Mouse (Mus musculus) E14TG2a.4 (cell line): ENCODE data around the gene Ipo5.
A peak's percentile ranks its signal among the peaks of the same experiment; 100 is the strongest.

Source experiments
- H3K27me3 ChIP-seq: 2 replicates; pipeline ENCODE4 v1.6.1; 2014; ENCODE audit warnings: low read length, control low read depth; ENCODE audit not compliant: insufficient read depth
- H3K36me3 ChIP-seq: 2 replicates; pipeline ENCODE4 v1.6.1; 2014; ENCODE audit warnings: low read length, control low read depth; ENCODE audit not compliant: insufficient read depth
- H3K4me1 ChIP-seq: replicated peaks from 2 replicates; pipeline ENCODE4 v1.6.1; 2014; ENCODE audit warnings: low read depth, low read length, control low read depth
- H3K4me3 ChIP-seq: replicated peaks from 2 replicates; pipeline ENCODE4 v1.5.1; 2014; ENCODE audit warnings: mild to moderate bottlenecking, low read length
- H3K9me3 ChIP-seq: 2 replicates; pipeline ENCODE4 v1.6.1; 2014; ENCODE audit warnings: low read length, control low read depth
- CTCF ChIP-seq: conservative IDR thresholded peaks from 2 replicates; pipeline ENCODE4 v1.5.1; 2014; ENCODE audit warnings: low read length
- NANOG ChIP-seq: IDR thresholded peaks from 2 replicates; pipeline ENCODE4 v1.6.1; 2014; ENCODE audit warnings: borderline replicate concordance, low read length, mixed read lengths
- POU5F1 ChIP-seq: IDR thresholded peaks from 2 replicates; pipeline ENCODE4 v1.6.1; 2014; ENCODE audit warnings: low read length, borderline replicate concordance

The Ipo5 gene

GRCm38 (mm10) chr14:120910733-120911324 is at the start of gene Ipo5:
Gene Ipo5, plus strand, starts transcription at chr14:120911224.
- H3K9me3 ChIP-seq = no peaks in the 10 kb centered on the region
- TF ChIP-seq POU5F1 (no peak), CTCF (no peak), NANOG (no peak)

GRCm38 (mm10) chr14:120863205-120863604 is 47.8 kb upstream of the Ipo5 start:
- Histone ChIP-seq H3K27me3 (no peaks in the 10 kb centered on the region), H3K4me1 (peaks cover 24% of the 10 kb centered on the region), H3K4me3 (no peak overlapping the region), H3K36me3 (no peaks in the 10 kb centered on the region), H3K9me3 (peaks cover 22% of the 10 kb centered on the region)
- no peak for TF ChIP-seq CTCF

More at GRCm38 (mm10) chr14:120910733-120911324, at the start of gene Ipo5:
- Histone ChIP-seq H3K4me1 (peaks cover 49% of the 10 kb centered on the region), H3K4me3 (peak within 1 kb of the TSS; percentile 90), H3K36me3 (peaks cover 14% of the 10 kb centered on the region), H3K27me3 (no peaks in the 10 kb centered on the region)

- TF ChIP-seq NANOG = peak; percentile 30; the same call in 1 of the 2 replicates
- TF ChIP-seq CTCF = no peak
- Histone ChIP-seq H3K36me3 (no peaks in the 10 kb centered on the region), H3K4me3 (no peak overlapping the region)
These were observed 46.1 kb upstream of the Ipo5 start for GRCm38 (mm10) chr14:120864896-120865295.

GRCm38 (mm10) chr14:120866573-120866972 is 44.5 kb upstream of the Ipo5 start:
- Histone ChIP-seq H3K36me3 (no peaks in the 10 kb centered on the region), H3K4me3 (no peak overlapping the region), H3K9me3 (peaks cover 18% of the 10 kb centered on the region), H3K4me1 (peaks cover 37% of the 10 kb centered on the region), H3K27me3 (no peaks in the 10 kb centered on the region)
- TF ChIP-seq NANOG (no peak), CTCF (peak; percentile 77), POU5F1 (no peak)

More at GRCm38 (mm10) chr14:120864896-120865295, 46.1 kb upstream of the Ipo5 start:
- H3K9me3 ChIP-seq = peaks cover 11% of the 10 kb centered on the region; the same call in 1 of the 2 replicates
- no peaks in the 10 kb centered on the region for H3K27me3 ChIP-seq
- peaks cover 37% of the 10 kb centered on the region for H3K4me1 ChIP-seq

- H3K4me3 ChIP-seq = no peak overlapping the region
- peaks cover 18% of the 10 kb centered on the region for H3K9me3 ChIP-seq
- peaks cover 37% of the 10 kb centered on the region for H3K4me1 ChIP-seq
- no peaks in the 10 kb centered on the region for H3K36me3 ChIP-seq
- no peak for TF ChIP-seq POU5F1
- no peak for TF ChIP-seq NANOG
- no peak for TF ChIP-seq CTCF
- no peaks in the 10 kb centered on the region for H3K27me3 ChIP-seq
These were observed 43.9 kb upstream of the Ipo5 start for GRCm38 (mm10) chr14:120867121-120867520.

- no peak overlapping the region for H3K4me3 ChIP-seq
- H3K4me1 ChIP-seq = peaks cover 37% of the 10 kb centered on the region
- peaks cover 28% of the 10 kb centered on the region for H3K9me3 ChIP-seq
- TF ChIP-seq POU5F1 (no peak), NANOG (no peak), CTCF (no peak)
- H3K27me3 ChIP-seq = no peaks in the 10 kb centered on the region
- no peaks in the 10 kb centered on the region for H3K36me3 ChIP-seq
These were observed 42.5 kb upstream of the Ipo5 start for GRCm38 (mm10) chr14:120868494-120868893.

- Histone ChIP-seq H3K9me3 (peaks cover 21% of the 10 kb centered on the region), H3K4me3 (no peak overlapping the region), H3K27me3 (no peaks in the 10 kb centered on the region), H3K4me1 (peaks cover 33% of the 10 kb centered on the region), H3K36me3 (no peaks in the 10 kb centered on the region)
- TF ChIP-seq NANOG (no peak), POU5F1 (no peak), CTCF (no peak)
These were observed 40.3 kb upstream of the Ipo5 start for GRCm38 (mm10) chr14:120870736-120871135.

- Histone ChIP-seq H3K36me3 (no peaks in the 10 kb centered on the region), H3K4me3 (no peak overlapping the region), H3K9me3 (peaks cover 21% of the 10 kb centered on the region), H3K4me1 (peaks cover 46% of the 10 kb centered on the region), H3K27me3 (no peaks in the 10 kb centered on the region)
- no peak for TF ChIP-seq NANOG
- TF ChIP-seq POU5F1 = no peak
- TF ChIP-seq CTCF = no peak
These were observed 36.6 kb upstream of the Ipo5 start for GRCm38 (mm10) chr14:120874397-120874796.

- Histone ChIP-seq H3K9me3 (peaks cover 21% of the 10 kb centered on the region), H3K36me3 (no peaks in the 10 kb centered on the region), H3K27me3 (no peaks in the 10 kb centered on the region), H3K4me1 (peaks cover 53% of the 10 kb centered on the region), H3K4me3 (no peak overlapping the region)
- no peak for TF ChIP-seq POU5F1
- peak; percentile 66 for TF ChIP-seq CTCF
These were observed 35.9 kb upstream of the Ipo5 start for GRCm38 (mm10) chr14:120875144-120875543.
